Mouse (Mus musculus) midbrain, postnatal 0 days (tissue): ENCODE results near the gene Il4ra. TPM values are rescaled to one million over a fixed set of nuclear protein-coding genes. Genes with fewer than 3 reads are reported as not detected.

Experiments
- ATAC-seq: fragments of 200-750 bp; cut with Nextera tagmentation; 2 replicates; pipeline ENCODE4 v1.8.0; 2017; ENCODE audit warnings: moderate number of reproducible peaks, mild to moderate bottlenecking, moderate TSS enrichment, moderate library complexity; ENCODE audit not compliant: low FRiP score
- DNase-seq: peaks from one replicate; pipeline ENCODE4 v3.0.0-alpha.2; 2015; ENCODE audit warnings: low spot score
- H3K27ac ChIP-seq: fragments of 300-500 bp; sonication (generic); 2 replicates; pipeline ENCODE4 v1.5.1; 2014; ENCODE audit warnings: low read depth, mild to moderate bottlenecking, low read length, mixed read lengths
- H3K27me3 ChIP-seq: fragments of 300-500 bp; sonication (generic); 2 replicates; pipeline ENCODE4 v1.6.1; 2014; ENCODE audit warnings: low read length, control low read depth, mixed read lengths; ENCODE audit not compliant: insufficient read depth
- H3K36me3 ChIP-seq: fragments of 300-500 bp; sonication (generic); 2 replicates; pipeline ENCODE4 v1.6.1; 2014; ENCODE audit warnings: low read length, control low read depth, mixed read lengths; ENCODE audit not compliant: insufficient read depth
- H3K4me1 ChIP-seq: fragments of 300-500 bp; sonication (generic); 2 replicates; pipeline ENCODE4 v1.6.1; 2014; ENCODE audit warnings: mild to moderate bottlenecking, control low read depth, antibody characterized with exemption, low read length, mixed read lengths; ENCODE audit not compliant: insufficient read depth
- H3K4me2 ChIP-seq: fragments of 300-500 bp; sonication (generic); 2 replicates; pipeline ENCODE4 v1.6.1; 2014; ENCODE audit warnings: low read depth, mild to moderate bottlenecking, low read length, mixed read lengths; ENCODE audit not compliant: poor library complexity, severe bottlenecking
- H3K4me3 ChIP-seq: fragments of 300-500 bp; sonication (generic); 2 replicates; pipeline ENCODE4 v1.5.1; 2014; ENCODE audit warnings: low read depth, mild to moderate bottlenecking, low read length, moderate library complexity
- H3K9ac ChIP-seq: fragments of 300-500 bp; sonication (generic); replicated peaks from 2 replicates; pipeline ENCODE4 v1.6.1; 2014; ENCODE audit warnings: mild to moderate bottlenecking, low read length, moderate library complexity, mixed read lengths; ENCODE audit not compliant: poor library complexity, severe bottlenecking
- H3K9me3 ChIP-seq: fragments of 300-500 bp; sonication (generic); 2 replicates; pipeline ENCODE4 v1.6.1; 2016; ENCODE audit warnings: low read length, control low read depth
- CTCF ChIP-seq: IDR thresholded peaks from 2 replicates; pipeline ENCODE4 v1.5.1; 2016; ENCODE audit warnings: antibody characterized with exemption, mild to moderate bottlenecking
- WGBS: fragments of 180-500 bp; shearing (Covaris S2); extraction: QIAGEN DNeasy Blood & Tissue Kit; methylation state at CpG from one replicate; pipeline ENCODE4 v1.1.7; 2014; 5-methylcytosine and 5-hydroxymethylcytosine counted together
- polyA plus RNA-seq: library from polyadenylated mRNA; unstranded; fragments of >200 nt; fragmentation: Nextera tagmentation; extraction: Ambion mirVana; gene quantifications from 2 replicates; pipeline ENCODE4 v1.2.1, GENCODE M21; 2015
- total RNA-seq: library from RNA; depleted of rRNA; stranded (reverse); fragments of >200 nt; gene quantifications from 2 replicates; pipeline ENCODE4 v1.2.3, GENCODE M21; 2014

The Il4ra gene
- total and polyA plus RNA-seq, 2 experiments from 2014 or later: 5.4 to 12.9 TPM

DNA sequence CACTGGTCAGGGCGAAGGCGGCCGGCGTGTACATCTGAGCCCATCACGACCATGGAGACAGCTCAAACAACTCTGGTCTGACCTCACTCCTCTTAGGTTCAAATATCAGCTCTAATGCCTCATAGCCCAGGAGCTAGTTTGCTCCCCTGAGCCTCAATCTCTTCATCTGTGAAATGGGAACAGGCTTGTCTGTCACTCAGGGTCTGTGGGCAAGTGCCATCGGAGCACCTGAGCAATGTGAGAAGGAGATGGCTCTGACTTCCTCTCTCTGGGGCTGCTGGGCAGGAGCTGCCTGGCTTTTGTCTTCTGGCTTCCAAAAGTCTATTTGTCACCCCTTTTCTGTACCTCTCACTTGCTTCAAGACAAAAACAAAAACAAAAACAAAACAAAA lies 49.4 kb downstream of the Il4ra start:
- H3K27me3 ChIP-seq: no peaks in the 10 kb centered on the region
- H3K4me2 ChIP-seq: no peak overlapping the region
- no peaks in the 10 kb centered on the region for H3K4me1 ChIP-seq
- no peak overlapping the region for H3K4me3 ChIP-seq
- no peak for TF ChIP-seq CTCF
- H3K27ac ChIP-seq: no peak overlapping the region
- ATAC-seq (no peak), DNase-seq (no peak)
- H3K9me3 ChIP-seq: no peaks in the 10 kb centered on the region
- H3K9ac ChIP-seq: no peak overlapping the region
- WGBS: 91% methylated on average over 6 of the region's 6 CpGs
- H3K36me3 ChIP-seq: no peaks in the 10 kb centered on the region

DNA sequence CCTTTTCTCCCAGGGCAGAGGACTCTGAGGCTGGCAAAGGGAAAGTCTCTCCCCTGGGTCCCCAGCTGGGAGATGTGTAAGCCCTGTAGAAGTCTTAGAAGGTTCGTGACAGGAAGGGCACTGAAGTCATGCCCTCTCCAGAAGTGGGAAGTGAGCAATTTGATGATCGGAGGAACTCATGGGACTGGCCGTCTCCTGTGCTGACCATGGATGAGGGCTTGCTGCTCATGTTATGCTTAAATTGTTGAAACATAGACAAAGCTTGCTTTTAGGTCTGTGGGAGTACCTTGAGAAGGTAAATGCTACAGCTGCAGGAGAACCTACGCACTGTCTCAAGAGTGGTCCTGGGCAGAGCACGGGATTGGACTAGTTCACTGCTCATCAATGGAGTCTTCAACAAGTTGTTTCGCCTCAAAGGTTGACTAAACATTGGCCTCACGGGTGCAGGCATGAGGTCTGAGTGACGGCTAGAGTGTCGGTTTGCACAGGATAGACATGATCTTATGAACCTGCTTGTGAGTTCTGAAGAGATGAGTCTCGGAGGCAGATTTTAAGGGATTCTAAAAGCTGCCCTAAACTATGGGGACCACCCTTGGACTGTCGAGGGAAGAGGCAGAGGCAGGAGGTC lies 50.0 kb downstream of the Il4ra start:
- no peaks in the 10 kb centered on the region for H3K27me3 ChIP-seq
- DNase-seq (no peak), ATAC-seq (no peak)
- no peak overlapping the region for H3K27ac ChIP-seq
- H3K4me3 ChIP-seq: no peak overlapping the region
- no peak for TF ChIP-seq CTCF
- no peak overlapping the region for H3K4me2 ChIP-seq
- H3K4me1 ChIP-seq: no peaks in the 10 kb centered on the region
- 76% methylated on average over 11 of the region's 11 CpGs for WGBS
- H3K9me3 ChIP-seq: no peaks in the 10 kb centered on the region
- no peaks in the 10 kb centered on the region for H3K36me3 ChIP-seq
- H3K9ac ChIP-seq: no peak overlapping the region

DNA sequence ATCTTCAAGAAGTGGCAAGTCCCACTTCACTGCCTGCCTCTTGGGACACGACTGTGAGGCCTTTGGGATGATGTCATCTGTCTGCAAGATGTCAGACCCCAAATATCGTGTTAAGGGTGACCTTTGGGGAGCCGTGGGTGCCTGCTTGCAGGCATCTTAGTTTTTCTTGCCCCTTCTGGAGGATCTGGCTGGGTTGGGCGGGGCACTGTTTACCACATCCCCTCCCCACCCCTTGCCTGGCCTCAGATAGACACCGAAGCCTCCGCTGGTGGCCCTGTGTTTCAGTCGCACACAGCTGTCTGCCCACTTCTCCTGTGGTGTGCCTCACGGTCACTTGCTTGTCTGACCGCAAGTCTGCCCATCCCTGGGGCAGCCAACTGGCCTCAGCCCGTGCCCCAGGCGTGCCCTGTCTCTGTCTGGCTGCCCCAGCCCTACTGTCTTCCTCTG lies 51.3 kb downstream of the Il4ra start, which contains the start of gene Il21r:
Gene Il21r, plus strand, starts transcription at position 245 of the 447 bp plus-strand sequence.
- H3K36me3 ChIP-seq: no peaks in the 10 kb centered on the region
- no peak for DNase-seq
- no peaks in the 10 kb centered on the region for H3K9me3 ChIP-seq
- no peak within 1 kb of the TSS for H3K27ac ChIP-seq
- H3K4me3 ChIP-seq: no peak within 1 kb of the TSS
- H3K4me2 ChIP-seq: no peak within 1 kb of the TSS
- no peak within 1 kb of the TSS for H3K9ac ChIP-seq
- no peak for TF ChIP-seq CTCF
- 75% methylated on average over 11 of the region's 11 CpGs for WGBS
- H3K4me1 ChIP-seq: no peaks in the 10 kb centered on the region
- ATAC-seq: no peak
- no peaks in the 10 kb centered on the region for H3K27me3 ChIP-seq

DNA sequence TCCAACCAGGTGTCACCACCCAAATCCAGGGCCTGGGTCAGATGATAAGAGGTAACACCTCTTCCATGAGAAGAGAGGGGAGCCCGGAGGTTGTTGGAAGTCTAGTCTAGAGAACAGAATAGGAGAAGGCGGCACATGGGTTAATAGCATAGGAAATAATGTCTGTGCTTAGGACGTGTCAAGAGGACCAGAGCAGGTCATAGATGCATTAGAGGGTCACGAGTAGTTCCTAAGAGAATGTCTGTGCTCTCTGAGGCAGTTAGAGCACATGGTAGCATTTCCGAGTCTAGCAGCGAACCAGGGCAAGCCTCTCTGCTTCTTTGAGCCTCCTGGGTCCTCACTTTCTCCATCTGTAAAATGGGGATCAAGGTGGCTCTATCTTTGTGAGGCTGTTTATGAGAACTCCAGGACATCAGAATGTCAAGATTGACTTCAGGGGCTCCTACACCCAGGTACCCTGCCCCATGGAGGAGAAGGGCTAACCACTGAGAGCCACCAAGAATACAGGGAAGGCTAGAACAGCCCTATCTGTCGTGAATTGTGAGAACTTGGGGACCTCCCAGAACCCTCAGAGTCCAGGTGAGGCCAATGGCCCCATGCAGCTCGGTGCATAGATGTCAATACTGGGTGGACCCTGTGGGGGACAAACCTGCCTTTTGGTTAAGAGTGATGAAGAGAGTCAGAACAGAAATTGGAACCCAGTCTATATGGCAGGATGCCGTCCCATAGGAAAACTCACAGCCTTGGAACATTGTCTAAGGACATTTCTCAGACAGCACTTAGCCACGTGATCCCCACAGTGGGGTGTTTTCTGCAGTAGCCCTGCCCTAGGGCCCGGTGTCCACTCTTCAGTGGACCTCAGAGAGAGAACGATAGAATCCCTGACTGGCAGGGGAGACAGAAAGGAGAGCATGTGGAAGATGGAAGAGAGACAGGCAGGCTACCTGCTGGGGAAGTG lies 52.7 kb downstream of the Il4ra start:
- Histone ChIP-seq H3K9me3 (no peaks in the 10 kb centered on the region), H3K27me3 (no peaks in the 10 kb centered on the region), H3K27ac (no peak overlapping the region), H3K4me2 (no peak overlapping the region), H3K4me3 (no peak overlapping the region), H3K36me3 (no peaks in the 10 kb centered on the region), H3K9ac (no peak overlapping the region), H3K4me1 (no peaks in the 10 kb centered on the region)
- ATAC-seq: no peak
- 83% methylated on average over 12 of the region's 12 CpGs for WGBS
- DNase-seq: no peak
- no peak for TF ChIP-seq CTCF

DNA sequence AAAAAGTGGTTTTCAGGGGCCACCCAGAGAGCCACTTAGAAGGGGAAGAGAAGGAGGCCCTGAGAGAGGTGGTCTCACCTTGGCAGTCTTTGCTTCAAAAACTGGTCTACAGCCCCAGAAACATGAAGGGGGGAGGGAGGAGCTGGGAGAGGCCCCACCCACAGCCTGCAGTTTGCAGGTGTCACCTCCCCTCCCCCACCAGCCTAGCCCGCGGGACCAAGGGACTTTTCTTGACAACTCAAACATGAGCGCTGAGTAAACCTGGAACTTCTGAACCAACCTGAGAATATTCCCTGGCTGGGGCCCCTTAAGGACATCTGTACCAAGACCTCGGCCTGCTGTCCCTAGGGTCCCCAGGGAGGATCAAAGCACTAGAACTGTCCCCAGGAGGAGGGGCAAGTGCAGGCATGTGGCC lies 53.8 kb downstream of the Il4ra start:
- Histone ChIP-seq H3K36me3 (no peaks in the 10 kb centered on the region), H3K9ac (no peak overlapping the region), H3K4me3 (no peak overlapping the region), H3K27ac (no peak overlapping the region), H3K27me3 (no peaks in the 10 kb centered on the region), H3K4me1 (no peaks in the 10 kb centered on the region), H3K4me2 (no peak overlapping the region), H3K9me3 (no peaks in the 10 kb centered on the region)
- no peak for TF ChIP-seq CTCF
- WGBS: 72% methylated on average over 4 of the region's 4 CpGs
- ATAC-seq (no peak), DNase-seq (no peak)
